Mouse (Mus musculus) yolk sac, embryonic 10.5 days (tissue): ENCODE measurements around the gene Ttc21a.

Experiments
- DNase-seq: peaks from one replicate; pipeline ENCODE4 v3.0.0-alpha.2; 2017; ENCODE audit warnings: low spot score

The Ttc21a gene

DNA sequence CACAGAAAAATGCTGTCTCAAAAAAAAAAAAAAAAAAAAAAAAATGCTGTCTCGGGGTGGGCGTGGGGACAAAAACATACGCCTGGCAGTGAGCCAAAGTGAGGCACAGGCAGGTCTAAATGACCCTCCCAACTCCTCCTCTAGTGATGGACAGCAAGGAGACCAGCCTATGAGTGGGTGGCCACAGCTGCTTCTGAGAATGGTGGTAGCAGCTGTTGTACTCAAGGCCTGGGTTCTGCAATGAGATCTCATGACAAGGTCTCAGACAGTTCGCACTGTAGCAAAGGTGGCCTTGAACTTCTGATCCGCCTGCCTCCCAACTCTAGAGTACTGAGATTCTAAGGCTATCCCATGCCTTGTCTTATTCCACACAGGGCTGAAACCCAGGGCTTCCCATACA lies 4.0 kb downstream of the Ttc21a start:
- no peak for DNase-seq

- DNase-seq: no peak
Measured at GRCm38 (mm10) chr9:119941861-119942260, 4.5 kb downstream of the Ttc21a start.

DNA sequence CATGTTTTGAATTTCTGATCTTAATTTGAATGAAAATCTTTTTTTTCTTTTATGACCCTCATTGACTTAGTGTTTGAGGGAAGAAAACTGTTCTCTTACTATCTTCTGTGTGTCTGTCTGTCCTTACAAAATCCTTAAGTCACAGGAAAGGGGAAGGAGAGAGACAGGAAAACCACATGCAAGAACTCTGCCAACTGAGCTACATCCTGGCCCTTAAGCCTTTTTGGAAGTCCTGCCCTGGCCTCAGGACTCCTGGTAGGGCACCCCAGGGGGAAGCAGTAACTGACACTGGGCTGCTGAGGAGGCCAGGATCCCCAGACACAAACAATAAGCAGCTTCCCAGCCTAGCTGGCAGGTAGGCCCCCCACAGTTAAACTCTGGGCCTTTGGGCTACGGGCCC lies 5.9 kb downstream of the Ttc21a start:
- DNase-seq: no peak

DNA sequence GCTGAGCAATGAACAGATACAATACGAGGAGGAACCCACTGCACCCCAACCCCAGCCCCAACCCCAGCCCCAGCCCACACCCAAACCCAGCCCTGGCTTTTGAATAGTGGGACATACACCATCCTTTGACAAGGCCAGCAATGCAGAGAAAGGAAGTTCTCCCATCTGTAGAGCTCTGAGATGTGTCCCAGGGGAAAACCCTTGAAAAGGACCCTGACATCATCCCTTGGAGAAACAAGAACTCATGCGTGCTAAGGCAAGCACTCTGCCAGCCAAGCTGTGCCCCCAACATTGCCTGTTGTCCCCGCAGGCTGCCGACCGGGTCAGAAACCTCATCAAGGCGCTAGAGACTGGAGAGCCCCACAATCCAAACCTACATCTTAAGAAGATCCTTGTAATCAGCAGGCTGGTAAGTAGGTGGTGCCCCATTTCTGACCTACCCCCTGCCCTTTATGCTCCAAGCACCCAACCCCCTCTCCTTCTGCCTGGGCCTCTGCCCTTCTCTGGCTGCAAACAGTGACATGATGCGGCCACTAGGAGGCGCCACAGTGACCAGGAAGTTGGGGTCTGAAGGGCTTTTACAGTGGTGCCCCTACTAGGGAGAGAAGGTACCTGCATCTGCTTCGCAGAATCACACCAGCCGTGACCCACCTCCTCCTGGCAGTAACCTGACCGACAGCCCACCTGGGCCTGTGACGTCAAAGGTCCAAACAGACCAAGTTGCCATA lies 7.9 kb downstream of the Ttc21a start:
- no peak for DNase-seq

GRCm38 (mm10) chr9:119948804-119949203 lies 11.4 kb downstream of the Ttc21a start:
- DNase-seq: no peak

DNA sequence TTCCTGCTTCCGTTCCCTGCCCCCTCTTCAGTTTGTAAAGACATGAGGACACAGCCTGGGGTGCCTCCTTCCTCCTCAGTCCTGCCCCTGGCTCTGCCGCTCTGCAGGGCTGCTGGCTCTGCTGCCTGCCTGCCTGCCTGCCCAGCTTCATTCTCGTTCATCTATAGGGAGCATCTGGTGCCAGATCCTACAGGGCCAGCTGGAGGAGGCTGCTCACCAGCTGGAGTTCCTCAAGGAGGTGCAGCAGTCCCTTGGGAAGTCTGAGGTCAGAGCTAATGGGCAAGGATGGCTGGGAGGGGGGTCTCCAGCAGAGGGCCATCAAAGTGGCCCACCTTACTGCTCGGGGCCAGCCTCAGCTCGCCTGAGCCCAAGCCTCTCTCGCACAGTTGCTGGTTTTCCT lies 13.0 kb downstream of the Ttc21a start:
- no peak for DNase-seq

- DNase-seq: no peak
Measured at GRCm38 (mm10) chr9:119951388-119951787, 14.0 kb downstream of the Ttc21a start.

- no peak for DNase-seq
Measured at GRCm38 (mm10) chr9:119958835-119959234, 21.4 kb downstream of the Ttc21a start.

DNA sequence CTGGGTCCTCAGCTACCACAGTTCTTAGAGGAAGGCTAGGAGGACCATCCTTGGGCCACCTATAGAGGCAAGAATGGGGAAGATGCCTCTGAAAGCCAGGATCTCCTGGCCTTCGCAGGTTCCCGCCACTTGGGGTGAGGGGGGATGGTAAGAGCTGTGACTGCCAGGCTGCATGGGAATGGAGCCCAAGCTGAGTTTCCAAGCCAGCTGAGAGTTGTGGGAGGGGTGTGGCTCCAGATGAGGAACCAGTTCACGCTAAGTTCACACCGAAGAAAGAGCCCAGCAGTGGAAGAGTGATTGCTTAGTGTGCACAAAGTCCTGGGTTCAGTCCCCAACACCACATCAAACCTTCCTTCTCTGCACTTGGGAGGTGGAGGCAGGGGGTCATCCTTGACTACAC lies 24.8 kb downstream of the Ttc21a start:
- DNase-seq: no peak

DNA sequence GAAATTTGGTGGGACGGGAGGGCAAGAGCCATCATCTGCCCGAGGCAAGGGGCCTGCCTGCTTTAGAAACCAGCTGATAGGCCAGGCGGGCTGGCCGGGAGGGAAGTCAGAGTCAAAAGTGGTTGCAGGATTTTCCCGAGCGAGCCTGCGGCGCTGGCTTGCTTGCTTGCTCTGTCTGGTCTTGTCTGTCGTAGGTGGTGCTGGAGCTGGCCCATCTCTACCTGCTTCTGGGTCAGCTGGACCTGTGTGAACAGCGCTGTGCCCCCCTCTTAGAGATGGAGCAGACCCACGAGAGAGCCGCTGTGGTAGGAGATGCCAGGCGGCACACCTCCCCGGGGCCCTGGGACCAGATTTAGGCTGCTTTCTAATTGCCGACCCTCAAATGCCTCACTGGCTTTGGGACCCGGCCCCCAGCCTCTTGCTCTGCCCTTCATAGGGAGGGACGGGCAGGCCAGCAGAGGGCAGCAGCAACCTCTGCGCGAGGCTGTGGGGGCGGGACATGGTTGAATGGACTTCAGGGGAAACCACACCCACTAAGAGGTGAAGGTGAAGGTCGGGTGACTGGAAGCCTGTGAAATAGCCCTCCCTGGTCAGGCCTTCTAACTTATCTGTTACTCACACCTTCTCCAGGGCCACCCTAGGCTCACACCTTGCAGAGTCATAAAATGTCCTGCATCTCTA lies 25.7 kb downstream of the Ttc21a start:
- peak; percentile 85 for DNase-seq

- DNase-seq: no peak
Measured at GRCm38 (mm10) chr9:119964206-119964605, 26.8 kb downstream of the Ttc21a start.

- DNase-seq: no peak
Measured at GRCm38 (mm10) chr9:119965186-119965585, 27.8 kb downstream of the Ttc21a start.

DNA sequence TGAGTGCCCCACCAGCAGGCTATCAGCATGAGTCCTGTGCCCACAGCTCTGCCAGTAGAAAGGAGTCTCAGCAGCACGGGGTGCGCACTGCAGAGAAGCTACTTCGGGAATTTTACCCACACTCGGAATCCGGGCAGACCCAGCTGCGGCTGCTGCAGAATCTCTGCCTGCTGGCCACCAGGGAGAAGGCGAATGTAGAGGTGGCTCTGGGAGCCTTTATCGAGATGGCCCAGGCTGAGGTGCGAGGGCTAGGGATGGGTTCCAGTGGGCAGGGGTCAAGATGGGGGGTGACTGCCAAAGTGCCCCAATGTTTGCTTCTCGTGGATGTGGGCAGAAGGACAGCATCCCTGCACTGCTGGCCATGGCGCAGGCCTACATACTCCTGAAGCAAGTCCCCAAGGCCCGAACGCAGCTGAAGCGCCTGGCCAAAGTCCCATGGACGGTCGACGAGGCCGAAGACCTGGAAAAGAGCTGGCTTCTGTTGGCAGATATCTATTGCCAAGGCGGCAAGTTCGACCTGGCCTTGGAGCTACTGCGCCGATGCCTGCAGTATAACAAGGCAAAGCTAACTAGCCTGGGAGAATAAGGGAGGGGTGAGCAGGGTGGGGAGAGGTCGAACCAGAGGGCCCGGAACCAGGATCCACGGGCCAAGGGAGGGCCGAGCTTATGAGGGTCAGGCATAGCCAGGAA lies 29.0 kb downstream of the Ttc21a start:
- no peak for DNase-seq

DNA sequence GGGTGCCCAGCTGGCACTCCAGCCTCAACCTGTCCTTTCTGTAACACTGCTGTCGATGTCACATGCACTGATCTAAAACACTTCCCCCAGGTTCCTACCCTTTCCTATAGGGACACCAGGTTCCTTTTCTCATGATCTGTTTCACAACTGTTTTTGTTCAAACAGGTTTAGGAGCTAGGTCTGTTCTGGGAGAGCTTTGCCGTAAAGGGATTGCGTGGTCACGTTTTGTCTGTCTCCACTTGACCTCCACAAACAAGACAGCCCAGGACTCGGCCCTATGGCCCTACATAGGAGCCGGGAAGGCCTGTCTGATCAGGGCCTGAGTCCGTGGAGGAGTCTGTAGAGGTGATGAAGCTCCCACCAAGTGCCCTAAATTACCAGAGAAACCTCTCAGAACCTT lies 32.4 kb downstream of the Ttc21a start:
- no peak for DNase-seq

- peak; percentile 45 for DNase-seq
Measured at GRCm38 (mm10) chr9:119970221-119970620, 32.8 kb downstream of the Ttc21a start.

DNA sequence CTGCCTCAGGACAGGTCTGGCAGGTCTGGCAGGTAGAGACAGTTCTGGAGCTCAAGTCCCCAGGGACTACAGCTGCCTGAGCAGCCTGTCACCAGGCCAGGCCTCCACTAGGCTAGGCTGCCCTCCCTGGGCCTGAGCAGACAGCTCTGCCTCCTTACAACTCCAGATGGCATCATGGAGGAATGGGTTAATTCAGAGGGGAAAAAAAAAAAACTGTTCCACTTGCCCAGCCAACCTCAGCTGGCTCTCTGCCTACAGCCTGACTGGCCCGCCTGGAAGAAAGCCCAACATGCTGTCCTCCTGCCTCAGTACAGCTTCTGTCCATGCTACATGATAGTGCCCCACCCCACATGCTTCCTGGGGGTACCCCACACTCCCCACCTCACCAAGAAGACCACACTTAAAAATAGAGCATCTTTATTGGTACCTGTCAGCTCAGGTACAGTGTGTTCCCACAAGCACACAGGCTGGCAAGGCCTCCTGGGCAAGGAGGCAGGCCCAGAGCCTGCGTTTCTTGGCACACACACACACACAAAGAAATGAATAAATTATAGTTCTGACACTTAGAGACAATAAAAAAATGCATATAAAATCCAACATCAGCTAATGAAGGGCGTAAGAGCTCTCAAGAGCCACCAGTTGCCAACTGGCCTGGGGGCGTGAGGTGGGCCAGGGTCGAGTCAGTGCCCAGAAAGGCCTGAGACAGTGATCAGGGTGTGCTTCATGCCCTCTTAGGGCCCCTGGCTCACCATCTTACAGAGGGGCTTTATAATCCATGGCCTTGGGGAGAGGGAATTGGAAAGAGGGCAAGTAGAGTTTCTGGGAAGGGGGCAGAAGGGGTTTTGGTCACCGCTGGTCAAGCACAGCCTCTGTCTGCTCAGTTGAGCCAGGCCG lies 33.6 kb downstream of the Ttc21a start:
- DNase-seq: no peak

DNA sequence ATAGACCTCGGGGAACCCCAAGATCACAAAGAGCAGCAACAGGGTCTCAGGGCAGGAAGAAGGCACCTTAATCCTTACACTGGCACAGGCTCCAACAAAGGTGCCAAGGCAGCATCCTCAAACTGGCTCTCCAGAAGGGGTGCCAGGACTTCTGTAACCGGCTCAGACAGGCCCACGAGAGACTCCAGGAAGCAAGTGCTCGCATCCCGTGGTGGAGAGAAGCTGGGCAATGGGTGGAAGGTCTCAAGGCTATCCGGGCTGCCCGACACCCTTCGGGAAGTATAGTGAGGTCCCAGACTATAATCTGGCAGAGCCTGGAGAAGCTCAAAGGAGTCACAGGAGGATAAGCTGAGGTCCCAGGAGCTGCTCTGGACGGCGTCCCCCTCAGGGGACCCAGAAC lies 34.8 kb downstream of the Ttc21a start:
- no peak for DNase-seq

- no peak for DNase-seq
Measured at GRCm38 (mm10) chr9:119972582-119972981, 35.2 kb downstream of the Ttc21a start.

DNA sequence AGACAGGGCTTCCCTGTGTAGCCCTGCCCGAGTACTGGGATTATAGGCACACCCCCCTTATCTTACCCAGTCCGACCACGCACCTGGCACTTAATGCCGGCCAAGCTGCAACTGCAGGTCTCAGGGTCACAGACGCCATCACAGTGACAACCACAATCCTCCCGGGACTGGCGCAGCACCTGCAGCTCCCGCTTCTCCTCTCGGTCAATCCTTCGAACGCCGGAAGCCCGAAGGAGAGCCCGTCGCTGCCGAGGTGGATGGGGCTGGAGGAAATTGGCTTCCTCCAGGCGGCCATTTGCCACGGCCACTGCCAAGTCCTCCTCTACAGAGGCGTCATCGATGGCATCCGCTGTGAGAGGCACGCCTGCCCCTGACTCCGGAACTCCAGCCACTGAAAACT lies 35.9 kb downstream of the Ttc21a start:
- DNase-seq: no peak

DNA sequence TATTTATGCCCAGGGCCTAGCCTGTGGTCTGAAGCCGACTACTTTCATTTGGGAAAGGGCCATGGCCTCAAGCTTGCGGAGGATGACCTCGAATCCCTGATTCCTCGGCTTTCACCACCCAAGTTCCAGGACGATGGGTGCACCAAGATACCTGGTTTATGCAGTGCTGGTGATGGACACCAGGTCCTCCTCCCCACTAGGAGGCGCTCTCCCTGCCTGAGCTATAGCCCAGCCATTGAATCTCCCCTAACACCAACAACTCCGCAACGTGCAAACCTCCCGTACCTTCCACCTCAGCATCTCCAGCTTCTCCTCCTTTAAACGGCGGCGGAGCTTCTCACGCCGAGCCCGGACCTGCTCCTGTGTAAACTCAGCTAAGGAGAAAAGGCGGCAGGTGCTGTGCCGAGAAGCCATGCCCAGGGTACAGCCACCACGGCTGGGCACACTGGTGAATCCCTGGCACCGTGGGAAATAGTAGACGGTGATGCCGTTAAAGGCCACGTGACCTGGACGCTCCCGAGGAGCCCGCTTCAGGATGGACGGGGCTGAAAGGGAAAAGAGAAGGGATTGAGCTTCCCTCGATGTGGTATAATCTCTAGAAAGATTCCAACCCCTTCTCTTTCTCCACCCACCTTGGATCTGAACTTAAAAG lies 36.6 kb downstream of the Ttc21a start:
- no peak for DNase-seq

GRCm38 (mm10) chr9:119974609-119975008 lies 37.2 kb downstream of the Ttc21a start:
- DNase-seq: no peak

DNA sequence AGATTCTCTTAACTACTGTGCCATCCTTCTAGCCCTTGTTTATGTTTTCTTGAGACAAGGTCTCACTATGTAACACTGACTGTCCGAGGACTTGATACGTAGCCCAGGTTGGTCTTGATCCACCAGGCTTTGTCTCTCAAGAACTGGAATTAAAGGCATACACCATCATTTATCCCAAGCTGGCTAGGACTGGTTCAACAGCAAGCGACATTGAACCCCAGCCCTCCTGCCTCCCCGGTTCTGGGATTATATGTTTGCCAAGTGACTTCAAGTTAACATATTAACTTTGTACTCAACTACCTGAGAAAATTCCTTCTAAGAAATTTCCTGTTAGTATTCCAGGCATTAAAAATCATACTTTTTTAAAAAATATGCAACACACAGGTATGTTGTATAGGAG lies 37.9 kb downstream of the Ttc21a start:
- DNase-seq: no peak
